Mouse (Mus musculus) layer of hippocampus, adult 11-12 months (tissue): ENCODE measurements around the gene Rad51c.
"Not testable (repeated sequence)": the region's sequence is repeated elsewhere in the genome, so short reads cannot be mapped to it uniquely, and the experiment has no call there.

Source experiments
- DNase-seq: peaks from one replicate; pipeline ENCODE4 v3.0.0; 2022; ENCODE audit warnings: low spot score

The Rad51c gene

DNA sequence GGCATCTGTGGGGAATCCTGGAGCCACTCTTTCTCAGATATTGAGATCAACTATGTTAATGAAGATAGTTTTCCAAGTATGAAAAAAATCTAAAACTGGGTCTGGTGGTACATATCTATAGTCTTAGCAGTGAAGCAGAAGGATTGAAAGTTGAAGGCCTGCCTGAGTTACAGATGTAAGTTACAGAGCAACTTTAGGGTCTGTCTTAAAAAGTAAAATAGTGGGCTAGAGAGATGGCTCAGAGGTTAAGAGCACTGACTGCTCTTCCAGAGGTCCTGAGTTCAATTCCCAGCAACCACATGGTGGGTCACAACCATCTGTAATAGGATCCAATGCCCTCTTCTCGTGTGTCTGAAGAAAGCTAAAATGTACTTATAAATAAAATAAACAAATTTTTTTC, 27.7 kb upstream of the Rad51c start:
- DNase-seq = no peak

DNA sequence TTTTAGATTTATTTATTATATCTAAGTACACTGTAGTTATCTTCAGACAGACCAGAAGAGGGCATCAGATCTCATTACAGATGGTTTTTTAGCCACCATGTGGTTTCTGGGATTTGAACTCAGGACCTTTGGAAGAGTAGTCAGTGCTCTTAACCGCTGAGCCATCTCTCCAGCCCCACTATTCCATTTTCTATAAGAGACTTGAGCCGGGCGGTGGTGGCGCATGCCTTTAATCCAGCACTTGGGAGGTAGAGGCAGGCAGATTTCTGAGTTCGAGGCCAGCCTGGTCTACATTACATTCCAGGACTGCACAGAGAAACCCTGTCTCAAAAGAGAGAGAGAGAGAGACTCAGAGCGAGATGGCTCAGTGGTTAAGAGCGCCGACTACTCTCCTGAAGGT, 27.1 kb upstream of the Rad51c start:
- DNase-seq = not testable (repeated sequence)

DNA sequence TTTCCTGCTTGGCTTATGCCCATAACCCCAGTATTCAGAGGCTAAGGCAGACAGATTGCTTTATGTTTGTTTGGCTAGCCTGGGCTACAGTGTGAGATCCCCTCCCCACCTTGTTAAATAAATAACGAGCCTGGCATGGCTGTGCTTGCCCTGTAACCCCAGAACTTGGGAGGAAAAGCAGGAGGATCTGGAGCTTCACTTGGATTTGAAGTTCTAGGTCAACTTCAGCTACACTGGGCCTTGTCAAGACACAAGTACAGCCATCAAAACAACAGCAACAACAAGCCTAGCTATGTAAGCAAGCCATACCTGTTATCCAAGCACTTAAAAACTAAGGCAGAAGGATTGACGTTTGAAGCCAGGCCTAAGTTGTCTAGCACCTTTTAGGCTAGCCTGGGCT, 25.6 kb upstream of the Rad51c start:
- DNase-seq = no peak

DNA sequence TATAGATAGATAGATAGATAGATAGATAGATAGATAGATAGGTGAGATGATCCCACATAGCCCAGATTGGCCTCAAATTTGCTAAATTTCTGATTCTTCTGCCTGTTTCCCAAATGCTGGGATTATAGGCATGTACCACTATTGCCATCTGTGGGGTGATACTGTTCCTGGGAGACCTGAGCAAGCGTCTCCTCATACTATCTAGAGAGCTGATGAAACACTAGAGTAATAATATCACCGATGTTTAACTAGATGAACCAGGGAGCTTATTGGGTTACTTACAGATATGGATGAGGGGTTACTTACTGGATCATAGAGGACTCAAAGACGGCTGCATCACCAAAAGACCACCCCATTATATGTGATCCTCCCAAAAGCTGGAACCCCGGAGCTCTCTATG, 24.6 kb upstream of the Rad51c start:
- no peak for DNase-seq

GRCm38 (mm10) chr11:87428051-87428673, 23.4 kb upstream of the Rad51c start:
- DNase-seq = no peak

DNA sequence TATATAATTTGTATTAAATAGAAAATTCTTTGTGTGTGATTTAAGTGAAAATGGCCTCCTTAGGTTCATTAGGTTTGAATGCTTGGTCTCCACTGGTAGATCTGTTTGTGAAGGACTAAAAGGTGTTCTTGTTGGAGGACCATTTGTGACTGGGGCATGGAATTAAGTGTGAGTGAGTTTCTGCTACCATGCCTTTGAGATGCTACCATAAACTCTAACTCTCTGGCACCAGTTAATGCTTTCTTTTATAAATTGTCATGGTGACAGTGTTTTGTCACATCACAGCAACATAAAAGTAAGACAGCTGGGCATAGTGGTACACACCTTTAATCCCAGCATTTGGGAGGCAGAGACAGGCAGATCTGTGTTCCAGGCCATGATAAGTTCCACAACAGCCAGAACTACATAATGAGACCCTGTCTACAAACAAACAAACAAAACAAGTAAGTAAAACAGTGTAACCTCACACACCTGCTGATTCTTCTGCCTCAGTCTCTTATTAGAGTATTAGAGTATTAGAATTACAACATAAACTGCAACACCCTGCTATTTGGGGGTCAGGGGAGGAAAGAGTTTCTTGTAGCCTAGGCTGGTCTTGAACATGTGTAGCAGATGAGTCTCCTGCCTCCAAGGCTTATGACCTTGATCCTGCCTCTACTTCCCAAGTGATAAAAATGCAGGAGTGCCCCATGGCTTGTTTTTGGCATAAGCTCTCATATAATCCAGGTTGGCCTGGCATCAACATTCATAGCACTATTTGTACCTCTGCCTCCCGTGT, 22.7 kb upstream of the Rad51c start:
- no peak for DNase-seq

GRCm38 (mm10) chr11:87426450-87427250, 21.9 kb upstream of the Rad51c start:
- DNase-seq = peak; percentile 89

DNA sequence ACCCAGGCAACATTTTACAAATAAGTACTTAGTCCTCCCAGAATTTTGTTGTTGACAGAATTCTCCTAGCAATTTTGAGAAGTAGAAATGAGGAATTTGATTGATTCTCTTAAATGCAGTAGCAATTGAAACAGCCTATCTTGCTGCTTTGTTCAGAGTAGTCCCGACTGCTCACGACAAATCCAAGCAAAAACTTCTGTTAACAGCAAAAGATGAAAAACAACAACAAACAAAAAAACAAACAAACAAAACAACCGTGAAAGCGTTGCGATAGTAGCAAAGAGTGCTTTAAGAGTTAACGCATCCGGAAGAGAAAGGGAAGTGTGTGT, 21.3 kb upstream of the Rad51c start:
- DNase-seq = no peak

DNA sequence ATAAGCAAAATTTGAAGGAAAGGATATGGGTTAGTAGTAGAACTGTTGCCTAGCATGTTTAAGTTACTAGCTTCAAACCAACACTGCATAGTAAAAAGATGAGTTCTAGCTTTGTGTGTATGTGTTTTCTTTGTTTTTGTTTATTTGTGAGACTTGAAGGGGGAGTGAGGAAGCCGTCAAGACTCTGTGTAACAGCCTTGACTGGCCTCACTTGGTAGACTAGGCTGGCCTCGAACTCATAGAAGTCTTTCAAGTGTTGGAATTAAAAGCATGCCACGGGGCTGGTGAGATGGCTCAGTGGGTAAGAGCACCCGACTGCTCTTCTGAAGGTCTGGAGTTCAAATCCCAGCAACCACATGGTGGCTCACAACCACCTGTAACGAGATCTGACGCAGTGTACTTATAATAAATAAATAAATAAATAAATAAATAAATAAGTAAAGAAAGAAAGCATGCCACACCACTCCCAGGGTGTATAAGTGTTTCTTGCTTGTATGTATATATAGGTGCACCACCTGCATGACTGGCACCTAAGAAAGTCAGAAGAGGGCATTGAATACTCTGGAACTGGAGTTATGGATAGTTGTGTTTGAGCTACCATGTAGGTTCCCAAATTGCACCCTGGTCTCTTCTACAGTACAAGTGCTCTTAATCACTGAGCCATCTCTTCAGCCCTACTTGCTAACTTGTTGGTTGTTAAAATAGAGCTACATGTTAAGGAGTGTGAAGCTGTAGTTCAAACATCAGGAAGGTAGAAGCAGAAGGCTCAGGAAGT, 19.0 kb upstream of the Rad51c start:
- no peak for DNase-seq

DNA sequence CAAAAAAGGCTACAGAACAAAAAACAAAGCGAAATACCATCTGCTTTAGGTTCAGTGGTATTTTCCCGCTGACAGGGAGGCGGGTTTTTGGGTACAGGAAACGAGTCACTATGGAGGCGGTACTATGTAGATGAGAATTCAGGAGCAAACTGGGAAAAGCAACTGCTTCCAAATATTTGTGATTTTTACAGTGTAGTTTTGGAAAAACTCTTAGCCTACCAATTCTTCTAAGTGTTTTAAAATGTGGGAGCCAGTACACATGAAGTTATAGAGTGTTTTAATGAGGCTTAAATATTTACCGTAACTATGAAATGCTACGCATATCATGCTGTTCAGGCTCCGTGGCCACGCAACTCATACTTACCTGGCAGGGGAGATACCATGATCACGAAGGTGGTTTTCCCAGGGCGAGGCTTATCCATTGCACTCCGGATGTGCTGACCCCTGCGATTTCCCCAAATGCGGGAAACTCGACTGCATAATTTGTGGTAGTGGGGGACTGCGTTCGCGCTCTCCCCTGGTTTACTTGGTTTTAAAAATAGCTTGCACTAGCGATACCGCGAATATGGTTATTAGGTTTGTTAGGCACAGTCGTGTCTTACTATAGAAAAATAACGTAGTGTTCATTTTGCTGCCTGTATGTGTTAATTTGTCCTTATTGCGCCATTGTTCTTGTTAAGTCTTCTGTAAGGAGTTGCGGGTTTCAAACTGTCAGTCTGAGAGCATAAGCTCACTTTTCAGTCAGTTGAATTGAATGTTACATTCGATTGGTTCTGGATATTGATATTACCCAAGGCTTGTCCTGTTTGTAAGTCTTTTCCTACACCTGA, 18.0 kb upstream of the Rad51c start:
- peak; percentile 94 for DNase-seq

- peak; percentile 37 for DNase-seq
Observed at GRCm38 (mm10) chr11:87421760-87422201, 17.0 kb upstream of the Rad51c start.

- DNase-seq = no peak
Observed at GRCm38 (mm10) chr11:87420861-87421260, 16.1 kb upstream of the Rad51c start.

DNA sequence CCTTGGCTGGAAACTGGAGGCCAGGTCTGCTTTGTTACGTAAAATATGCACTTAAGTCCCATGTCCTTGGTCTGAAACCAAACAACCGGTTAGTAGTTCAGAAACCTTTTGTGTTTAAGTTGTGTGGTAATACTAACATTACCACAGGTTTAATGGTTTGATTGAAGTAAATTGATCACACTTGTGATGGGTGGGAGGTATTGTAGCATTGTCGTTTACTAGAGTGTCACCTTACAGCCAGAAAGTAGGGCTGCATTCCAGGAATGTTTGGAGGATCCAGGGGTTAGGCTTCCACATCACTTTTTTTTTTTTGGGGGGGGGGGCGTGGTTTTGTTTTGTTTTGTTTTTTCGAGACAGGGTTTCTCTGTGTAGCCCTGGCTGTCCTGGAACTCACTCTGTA, 11.4 kb upstream of the Rad51c start:
- DNase-seq = no peak

GRCm38 (mm10) chr11:87413412-87413811, 8.7 kb upstream of the Rad51c start:
- DNase-seq = not testable (repeated sequence)

- DNase-seq = peak; percentile 95
Observed at GRCm38 (mm10) chr11:87404111-87404853, 472 bp downstream of the Rad51c start.

DNA sequence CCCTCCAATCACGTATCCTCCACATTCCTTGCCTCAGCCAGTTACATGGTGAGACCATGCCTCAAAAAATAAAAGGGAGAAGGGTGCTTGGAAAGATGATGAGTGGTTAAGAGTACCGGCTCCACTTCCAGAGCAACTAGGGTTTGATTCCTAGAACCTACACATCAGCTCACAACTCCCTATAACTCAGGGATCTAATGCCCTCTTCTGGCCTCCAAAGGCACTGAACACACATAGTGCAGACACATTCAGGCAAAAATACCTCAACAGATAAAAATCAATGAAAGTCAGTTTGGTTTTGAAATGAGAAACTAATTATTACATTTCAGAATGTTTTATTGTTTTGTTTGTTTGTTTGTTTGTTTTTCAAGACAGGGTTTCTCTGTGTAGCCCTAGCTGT, 6.4 kb downstream of the Rad51c start:
- DNase-seq = no peak

GRCm38 (mm10) chr11:87393855-87394254, 10.9 kb downstream of the Rad51c start:
- DNase-seq = peak; percentile 74

DNA sequence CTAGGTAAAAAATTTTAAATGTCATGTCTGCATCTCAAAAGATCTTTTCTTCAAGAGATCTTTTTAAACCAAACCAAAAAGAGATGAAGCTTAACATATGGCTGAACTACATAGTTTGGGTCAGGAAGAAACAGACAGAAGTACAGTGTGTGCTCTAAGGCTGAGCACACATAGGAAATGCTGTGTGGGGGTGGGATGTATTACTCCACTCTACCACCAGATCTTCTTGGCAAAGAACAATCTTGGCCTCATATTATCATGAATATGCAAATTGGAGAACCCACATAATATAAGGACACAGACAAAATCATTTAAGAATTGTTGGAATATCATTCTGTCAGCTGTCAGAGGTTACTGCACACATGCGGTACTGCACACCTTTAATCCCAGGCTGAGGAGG, 19.1 kb downstream of the Rad51c start:
- no peak for DNase-seq

DNA sequence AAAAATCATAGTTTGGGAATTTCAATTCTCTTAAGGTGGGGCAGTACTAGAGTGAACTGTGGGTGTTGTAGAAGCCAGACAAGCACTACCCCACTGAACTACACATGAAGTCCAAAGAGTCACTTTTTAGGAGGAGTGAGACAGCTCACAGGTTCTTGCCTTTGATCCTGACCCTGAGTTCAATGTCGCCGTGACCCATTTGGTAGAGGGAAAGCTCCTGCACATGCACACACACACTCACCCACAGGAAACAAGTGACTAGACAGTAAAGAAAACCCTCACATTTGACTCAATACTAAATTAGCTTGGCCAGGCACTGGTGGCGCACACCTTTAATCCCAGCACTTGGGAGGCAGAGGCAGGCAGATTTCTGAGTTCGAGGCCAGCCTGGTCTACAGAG, 20.2 kb downstream of the Rad51c start:
- no peak for DNase-seq

DNA sequence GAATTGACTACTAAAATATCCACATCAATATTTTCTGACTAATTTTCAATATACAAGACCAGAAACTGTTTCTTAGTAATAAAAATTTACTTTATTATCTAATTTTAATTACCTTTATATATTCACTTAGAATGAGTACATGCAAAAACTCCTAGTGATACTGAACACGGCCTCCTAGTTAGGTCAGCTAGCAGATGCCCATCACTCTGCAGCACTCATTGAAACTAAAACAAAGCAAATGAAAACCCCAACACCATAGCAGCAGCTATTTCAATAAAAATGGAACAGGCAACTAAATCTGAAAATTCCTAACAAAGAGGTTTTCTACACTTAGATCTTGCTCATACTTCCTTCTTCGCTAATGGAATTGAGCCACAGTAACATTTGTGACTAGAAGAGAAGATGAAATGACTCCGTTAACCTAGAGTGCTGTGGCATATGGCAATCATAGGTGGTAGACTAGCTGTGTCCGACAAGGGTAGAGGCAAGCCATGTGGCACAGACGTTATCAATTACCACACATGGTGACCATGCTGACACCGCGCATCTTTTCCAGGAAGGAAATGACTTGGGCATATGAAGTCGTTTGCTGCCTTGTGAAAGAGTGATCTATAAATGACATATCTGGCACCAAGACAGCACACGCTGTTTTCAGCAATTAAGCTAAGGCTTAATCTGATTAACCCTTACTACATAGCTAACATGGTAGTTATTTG, 36.7 kb downstream of the Rad51c start:
- DNase-seq = no peak
